Mouse (Mus musculus): ENCODE data around the gene Il9r. TPM values are rescaled to one million over a fixed set of nuclear protein-coding genes. Genes with fewer than 3 reads are reported as not detected.
A peak's percentile ranks its signal among the peaks of the same experiment; 100 is the strongest.
"Not testable (repeated sequence)": the region's sequence is repeated elsewhere in the genome, so short reads cannot be mapped to it uniquely, and the experiment has no call there.

The Il9r gene
- total RNA-seq, 1 experiment from 2014 or later = not detected

DNA sequence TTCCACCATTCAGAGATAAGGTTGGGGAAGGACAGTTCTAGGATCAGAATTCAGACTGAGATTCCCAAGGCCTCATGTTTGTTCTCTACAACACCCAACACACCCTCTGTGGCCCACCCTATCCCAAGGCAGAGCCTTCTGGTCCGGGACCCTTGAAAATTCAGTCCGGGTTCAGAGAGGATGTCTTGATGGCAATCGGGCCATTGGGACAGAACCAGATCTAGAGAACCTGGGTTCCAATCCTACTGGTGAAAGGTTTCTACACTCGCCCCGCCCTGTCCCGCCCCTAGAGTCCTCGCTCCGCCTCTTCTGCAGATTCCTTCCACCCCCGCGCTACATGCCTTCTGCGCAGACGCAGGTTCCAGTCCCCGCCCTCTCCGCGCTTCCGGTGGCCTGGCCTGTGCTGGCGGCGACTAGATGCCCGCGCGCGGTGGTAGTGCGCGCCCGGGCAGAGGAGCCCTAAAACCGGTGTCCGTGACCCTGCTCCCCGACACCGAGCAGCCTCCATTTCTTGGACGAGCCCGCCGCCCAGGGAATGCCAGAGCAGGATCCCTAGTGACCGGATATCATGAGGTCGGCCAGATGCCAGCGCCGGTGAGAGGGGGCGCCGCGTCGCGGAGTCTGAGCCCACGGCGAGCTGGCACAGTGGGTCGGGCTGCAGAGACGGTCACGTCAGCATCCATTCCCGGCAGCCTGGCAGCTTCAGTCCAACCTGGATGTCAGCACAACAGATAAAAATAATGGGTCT lies 26.2 kb upstream of the Il9r start, which contains the start of gene Mpg:
Gene Mpg (plus strand): TSS at position 382 of the 748 bp plus-strand sequence.
- peak; percentile 92 for DNase-seq

DNA sequence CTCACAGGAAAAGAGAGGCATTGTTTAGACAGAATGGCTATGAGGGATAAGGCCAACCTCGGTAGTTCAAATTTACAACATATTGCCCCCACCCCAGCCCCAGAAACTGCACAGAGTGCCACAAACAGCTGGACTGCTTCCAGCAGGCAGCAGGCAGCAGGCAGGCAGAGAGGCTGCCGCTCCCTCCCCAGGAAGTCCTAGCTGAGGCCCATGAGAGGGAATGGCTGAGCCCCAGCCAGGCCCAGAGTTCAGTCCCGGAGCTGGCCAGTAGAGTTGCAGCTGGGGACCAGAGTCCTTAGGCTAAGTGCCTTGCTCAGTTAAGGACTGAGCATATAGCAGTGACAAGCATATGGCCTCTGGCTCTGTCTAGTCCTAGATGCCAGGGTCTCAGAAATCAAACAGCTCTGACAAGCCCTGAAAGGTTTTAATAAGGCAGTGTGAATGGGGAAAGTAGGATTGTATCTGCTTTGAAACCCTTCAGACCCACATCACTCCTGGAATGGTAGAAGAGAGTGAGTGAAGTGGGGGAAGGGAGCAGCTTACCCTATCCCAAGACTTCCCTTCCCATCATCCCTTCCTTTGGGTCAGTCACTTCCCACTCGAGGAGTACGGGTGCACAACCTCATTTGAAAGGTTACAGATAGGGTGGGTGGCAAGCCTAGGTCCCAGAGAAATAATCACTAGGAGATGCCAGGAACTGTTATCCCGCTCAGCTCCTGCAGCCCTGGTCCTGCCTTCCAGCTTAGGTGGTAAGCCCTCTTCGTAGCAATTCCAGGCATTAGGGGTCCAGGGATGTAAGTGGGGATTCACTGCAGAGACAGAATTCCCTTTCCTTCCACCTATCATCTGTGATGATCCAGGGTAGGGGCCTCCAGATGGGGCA lies 25.4 kb upstream of the Il9r start:
- no peak for DNase-seq

DNA sequence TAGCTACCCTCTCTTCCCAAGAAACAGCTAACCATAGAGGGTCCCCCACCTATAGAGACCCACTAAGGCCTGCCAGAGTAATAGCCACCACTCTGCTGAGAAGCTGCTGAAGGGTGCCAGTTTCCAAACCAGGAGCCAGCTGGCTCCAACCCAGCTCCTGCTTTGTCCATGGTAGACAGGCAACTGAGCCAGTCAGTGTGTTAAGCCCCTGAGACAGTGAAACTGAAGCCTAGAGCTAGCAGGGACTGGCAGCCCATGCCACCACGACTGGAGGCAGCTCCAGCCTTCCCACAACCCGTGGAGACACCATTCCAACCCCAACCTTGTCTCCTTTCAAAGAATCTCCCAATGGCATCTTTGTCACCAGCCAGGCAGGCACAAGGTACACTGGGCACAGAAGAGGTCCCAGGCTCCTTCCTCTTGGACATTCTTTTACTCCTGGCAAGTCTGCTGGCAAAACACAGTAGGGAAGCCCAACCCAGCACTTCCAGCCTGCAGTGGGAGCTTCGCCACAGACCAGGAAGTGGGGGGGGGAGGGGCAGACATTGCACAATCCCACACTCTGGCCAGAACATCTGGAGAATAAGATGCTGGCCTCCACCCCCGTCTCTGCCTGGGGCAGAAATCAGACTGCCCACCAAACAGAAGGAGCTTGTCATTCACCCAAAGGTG lies 24.5 kb upstream of the Il9r start:
- peak; percentile 68 for DNase-seq

DNA sequence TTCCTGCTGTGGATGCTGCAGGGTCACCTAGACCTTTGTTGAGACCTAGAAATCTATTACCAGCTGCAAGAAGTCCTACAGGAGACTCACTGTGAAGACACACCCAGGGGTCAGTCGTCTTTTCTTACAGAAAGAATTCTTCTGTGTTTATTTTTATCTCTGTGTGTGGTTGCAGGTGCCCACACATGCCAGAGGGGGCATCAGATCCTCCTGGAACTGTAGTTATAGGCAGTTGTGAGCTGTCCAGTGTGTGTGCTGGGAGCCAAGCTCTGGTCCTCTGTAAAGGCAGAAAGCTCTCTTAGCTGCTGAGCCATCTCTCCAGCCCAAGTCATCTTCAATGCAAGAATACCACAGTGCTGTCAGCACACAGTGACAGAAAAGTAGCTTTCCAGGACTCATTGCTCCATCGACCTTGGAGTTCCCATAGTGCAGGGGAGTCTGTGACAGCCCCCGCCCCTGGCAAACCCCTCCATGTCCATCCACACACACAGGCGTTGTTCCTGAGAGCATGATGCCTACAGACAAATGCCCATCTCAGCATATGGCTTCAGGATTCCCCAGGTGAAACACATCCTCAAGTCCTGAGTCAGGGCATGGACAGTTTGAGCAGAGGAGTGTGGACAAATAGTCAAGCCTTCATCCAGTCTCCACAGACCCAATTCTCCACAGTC lies 23.4 kb upstream of the Il9r start:
- no peak for DNase-seq

DNA sequence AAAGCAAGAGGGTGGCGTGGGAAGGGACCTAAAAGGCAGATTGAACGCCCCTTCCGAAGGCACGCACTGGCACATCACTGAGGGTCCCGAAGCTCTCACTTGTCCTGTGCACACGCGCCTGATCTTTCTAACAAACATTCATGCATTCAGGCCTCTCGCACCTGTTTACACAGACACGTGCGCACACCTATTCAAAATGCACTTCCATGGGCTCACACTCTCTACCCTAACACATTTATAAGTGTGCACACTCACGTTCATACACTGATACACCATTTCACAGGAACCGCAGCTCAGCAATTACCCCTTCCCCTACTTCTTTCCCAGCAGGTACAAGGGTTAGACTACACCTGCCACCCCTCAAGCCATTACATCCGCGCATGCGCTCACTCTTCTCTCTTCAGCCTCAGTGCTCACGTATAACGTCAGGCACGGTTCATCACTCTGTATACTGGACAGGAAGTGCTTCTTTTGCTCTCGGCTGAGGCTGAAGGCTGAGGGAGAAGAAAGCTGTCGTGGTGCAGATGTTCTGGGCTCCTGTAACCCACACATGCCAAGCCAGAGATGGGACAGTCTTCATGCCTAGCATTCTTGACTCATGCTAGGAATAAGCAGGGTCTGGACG lies 22.6 kb upstream of the Il9r start:
- DNase-seq = no peak

DNA sequence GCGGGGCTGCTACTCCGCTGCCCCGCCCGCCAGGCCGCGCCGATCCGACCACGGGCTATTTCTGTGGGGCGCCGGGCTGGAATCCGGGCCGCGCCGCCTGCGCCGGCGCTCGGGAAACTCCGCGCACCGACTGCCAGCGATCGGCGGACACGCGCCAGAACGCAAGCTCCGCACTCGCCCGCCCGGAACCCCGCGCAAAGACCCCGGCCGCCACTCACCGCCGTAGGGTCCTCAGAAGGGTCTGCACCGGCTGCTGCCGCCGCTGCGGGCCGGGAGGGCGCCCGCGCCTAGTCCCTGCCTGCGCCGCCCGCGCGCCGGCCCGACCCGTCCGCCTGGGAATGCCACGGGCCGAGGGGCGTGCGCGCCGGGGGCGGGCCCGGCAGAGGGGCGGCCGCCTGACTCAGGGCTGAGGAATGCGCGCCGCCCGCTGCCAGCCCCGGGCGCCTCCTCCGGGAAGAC lies 21.9 kb upstream of the Il9r start, which contains the start of gene Rhbdf1:
Gene Rhbdf1 (minus strand): TSS at position 350 of the 459 bp plus-strand sequence.
- peak; percentile 79 for DNase-seq

DNA sequence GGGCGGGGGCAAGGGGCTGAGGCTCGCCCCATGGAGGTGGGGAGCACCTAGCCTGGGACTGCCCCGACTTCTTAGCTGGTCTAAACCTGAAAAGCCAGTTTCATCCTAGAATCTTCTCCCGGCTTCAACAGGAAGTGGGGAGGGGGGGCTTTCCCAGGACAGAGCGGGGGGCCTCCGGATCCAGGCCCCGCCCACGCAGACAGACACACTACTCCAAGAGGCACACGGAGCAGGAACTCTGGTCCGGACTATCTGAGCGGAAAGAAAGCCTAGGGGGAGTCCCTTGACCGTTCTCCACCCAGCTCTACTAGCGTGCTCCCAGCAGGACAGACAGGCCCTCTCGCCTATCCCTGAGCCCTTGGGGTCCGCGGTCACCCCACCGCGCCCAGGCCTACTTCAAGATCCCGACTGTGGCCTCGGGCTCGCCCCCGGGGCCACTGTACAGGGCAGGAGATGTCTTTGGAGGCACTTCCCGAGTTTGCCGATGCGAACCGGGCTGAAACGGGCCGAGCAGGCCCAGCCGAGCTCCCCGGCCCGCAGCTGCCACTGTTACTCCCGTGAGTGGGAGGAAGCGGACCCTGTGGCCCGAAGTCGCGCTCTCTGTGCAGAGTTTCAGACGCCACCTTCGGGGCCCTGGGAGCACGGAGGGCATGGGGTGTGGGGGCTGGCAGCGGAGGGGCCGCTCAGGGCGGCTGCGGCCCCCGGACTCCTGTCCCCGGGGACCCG lies 21.3 kb upstream of the Il9r start:
- peak; percentile 53 for DNase-seq

DNA sequence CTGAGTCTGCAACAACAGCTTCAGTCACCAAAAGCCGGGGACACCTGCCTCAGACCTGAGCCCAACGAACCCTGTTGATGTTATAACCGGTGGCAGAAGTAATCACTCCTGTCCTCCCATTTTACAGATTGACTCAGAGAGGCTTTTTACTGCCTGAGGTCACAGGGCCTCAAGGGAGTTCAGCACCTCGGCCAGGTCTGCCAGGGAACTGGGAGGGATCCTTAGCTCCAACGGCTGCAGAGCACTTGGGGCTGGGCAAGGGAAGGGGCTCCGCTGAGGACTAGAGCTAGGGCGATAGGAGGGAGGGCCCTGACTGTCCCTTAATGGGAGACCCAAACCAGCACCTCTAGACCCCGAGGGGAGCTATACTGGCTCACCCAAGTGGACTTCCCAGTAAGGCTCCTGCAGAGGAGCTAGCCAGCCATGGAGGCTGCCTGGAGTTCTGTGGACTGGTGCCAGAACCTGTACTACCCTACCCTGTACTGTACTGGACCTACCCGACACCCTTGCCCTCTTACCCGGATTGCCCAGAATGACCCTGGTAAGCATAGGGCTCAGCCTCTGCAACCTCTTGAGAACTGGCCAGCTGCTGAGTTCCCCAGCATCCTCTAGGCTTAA lies 20.6 kb upstream of the Il9r start:
- no peak for DNase-seq

DNA sequence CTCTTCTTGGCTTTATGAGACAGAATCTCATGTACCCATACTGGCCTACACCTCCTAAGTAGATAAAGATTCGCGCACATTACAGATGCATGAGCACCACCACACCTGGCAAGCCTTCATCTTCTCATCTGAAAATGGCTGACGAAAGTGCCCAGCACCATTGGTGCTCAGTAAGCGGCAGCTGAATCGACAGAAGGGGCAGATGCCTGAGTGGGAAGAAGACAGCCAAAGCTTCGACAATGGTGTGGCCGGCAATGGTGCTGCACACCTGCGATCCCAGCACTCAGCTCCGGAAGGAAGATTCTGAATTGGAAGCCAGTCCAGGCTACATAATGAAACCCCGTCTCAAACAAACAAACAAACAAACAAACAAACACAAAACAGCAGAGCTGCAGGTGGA lies 19.2 kb upstream of the Il9r start:
- no peak for DNase-seq

DNA sequence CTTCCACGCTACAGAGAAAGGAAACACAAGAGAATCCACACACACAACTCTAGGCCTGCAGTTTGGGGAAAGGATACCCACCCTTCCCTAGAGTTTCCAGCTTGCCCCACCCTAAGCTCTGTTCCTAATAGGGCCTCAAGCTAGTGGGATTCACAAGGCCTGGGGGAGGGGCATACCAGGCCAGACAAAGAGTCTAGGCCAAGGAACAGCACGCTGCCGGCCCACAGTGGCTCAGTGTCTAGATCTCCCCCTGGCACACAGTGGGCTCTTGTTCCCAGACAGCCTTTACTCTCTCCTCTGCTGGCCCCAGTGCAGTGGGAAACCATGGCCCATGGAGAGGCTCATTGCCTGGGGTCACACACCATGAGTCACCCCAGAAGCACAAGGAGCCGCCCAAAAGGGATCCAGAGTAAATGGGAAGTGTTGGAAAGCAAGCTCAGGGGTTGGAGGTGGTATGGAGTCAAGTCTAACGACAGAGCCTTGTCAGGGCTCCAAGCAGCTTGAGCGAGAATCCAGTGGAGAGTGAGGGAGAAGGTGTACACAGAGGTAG lies 18.5 kb upstream of the Il9r start:
- DNase-seq = no peak

DNA sequence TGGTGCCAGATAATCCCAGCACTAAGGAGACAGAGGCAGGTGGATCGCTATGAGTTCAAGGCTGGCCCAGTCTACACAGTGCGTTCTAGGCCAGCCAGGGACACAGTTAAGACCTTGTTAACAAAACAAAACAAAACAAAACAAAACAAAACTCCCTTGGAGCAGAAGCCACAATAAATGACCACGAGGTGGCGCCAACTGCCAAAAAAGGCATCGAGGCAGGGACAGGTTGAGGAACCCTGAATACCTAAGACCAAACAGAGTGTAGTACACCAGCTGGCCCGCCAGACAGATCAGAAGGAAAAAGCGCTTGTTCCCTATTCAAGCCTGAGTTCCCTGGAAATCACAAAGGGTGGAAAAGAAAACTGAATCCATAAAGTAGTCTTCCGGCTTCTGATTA lies 16.8 kb upstream of the Il9r start:
- DNase-seq = peak; percentile 73

DNA sequence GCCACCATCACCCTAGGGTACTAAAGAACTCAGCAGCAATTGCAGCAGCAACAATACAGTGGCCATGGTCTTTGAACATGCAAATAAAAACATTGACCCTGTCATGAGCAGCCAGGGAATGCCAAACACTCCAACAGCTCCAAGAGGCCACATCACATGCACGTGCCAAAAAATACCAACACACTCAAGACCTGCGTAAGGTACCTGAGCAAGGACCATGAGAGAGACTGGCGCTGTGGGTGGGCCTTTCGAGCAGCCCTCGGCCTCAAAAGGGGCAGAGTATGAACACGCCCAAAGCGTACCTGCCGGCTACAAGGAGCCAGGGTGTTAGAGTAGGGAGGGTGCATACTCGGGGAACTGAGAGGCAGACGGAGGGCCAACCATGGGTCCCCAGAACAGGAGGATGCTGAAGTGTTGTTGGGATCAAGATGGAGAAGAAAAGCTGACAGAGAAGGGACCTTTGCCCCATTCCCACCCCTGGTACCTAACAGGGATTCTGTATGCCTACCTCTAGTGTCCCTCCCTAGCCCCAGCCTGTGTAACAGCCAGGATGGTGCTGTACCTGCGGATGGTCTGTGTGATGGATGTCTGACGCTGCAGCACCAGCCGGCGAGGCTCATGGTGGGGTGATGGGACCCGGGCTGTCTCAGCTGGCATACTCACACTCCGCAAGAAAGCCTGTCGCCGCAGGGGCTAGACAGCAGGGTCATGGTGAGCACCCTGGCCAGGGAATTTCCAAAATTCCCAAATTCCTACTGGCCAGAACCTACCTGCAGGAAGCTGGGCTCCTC lies 15.5 kb upstream of the Il9r start:
- no peak for DNase-seq

DNA sequence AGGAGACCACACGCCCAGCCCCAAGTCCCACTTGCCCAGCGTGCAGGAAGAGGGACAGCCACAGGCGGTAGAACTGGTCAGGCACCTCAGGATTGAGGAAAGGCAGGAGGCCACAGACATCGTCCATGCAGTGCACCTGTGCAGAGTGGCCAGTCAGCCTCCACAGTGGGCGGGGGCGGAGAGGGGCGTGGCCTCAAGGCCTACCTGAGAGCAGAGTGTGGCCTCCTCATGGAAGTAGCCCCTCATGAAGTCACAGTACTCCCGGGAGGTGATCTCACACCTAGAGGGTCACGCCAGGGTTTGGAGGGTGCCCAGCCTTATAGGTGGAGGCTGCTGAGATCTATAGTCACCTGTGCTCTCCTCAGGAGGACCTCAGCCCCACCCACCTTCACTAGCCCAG lies 10.5 kb upstream of the Il9r start:
- DNase-seq = no peak

DNA sequence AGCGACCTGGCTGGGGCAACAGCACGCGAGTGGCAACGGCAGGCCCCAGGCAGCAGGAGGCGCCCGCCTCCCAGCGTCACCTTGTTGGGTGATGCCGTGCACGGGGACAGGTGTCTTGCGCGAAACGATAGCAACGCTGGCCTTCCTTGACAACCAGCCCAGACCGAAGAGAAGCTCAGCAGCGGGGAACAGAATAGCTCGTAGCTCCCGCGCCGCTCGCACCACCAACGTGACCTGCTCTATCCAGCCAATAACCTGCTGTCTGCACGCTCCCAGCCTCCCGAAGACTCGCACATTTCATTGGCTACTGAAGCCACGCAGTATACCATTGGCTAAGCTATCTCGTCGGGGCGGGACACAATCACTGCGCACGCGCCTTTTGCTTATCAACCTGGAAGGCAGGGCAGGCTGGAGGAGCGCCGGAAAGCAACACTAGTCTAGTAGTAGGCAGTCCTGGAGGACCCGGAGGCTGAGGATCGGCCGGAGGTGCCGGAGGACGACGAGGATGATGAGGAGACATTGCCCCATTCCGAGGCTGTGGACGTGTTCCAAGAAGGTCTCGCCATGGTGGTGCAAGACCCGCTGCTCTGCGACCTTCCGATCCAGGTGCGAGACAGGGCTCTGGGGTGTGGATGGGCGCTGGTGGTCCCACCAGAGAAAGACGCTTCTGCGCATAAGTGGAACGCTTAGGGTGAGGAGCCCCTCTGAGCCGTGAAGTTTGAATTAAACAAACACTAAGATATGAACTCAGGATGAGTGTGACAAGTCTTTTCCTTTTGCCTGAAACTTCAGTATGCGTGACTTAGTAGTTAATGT lies 5.2 kb upstream of the Il9r start, which contains the start of gene Snrnp25:
Gene Snrnp25 (plus strand): TSS at position 358 of the 816 bp plus-strand sequence.
- DNase-seq = peak; percentile 95

DNA sequence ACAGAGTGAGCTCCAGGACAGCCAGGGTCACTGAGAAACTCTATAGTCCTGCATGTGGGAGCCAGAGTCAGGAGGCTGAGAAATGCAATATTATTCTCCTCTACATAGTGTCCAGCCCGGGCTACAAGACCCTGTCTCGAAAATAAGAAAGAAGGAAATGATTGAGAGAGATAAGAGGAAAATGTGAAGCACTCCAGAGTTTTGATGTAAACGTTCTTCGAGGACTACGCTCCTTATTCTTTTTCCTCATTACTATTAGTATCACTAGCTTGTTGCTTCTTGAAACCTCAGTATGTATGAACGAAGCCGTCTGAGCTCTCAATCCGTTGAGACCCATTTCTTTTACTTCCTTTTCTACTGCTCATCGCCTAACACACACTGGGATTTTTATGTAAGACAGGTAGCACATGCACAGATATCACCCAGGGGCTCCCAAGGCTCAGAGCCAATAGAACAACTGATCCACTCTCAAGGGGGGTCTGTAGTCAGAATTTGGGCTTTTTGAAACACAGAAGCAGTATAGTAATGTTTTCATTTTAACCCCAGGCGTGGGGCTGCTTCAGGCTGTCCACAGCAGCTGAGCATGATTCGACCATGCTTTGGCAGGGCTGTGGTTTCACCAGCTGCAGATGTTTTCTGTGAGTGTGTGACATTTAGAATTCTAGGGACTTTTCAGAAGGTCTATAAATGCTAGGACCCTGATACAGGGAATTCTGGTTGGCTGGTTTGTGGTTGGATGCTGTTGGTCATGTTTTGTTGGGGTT lies 2.0 kb upstream of the Il9r start:
- no peak for DNase-seq

DNA sequence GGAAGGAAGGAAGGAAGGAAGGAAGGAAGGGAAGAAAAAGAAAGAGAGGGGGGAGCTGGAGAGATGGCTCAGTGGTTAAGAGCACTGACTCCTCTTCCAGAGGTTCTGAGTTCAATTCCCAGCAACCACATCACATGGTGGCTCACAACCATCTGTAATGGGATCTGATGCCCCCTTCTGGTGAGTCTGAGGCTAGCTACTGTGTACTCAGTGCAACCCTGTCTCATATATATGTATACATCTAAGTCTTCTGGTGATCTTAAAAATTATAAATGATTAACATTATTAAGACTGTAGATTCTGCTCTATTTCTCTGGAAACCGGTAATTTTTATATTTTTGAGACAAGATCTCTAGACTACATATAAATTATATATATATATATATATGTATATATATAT lies 913 bp upstream of the Il9r start:
- DNase-seq = not testable (repeated sequence)

DNA sequence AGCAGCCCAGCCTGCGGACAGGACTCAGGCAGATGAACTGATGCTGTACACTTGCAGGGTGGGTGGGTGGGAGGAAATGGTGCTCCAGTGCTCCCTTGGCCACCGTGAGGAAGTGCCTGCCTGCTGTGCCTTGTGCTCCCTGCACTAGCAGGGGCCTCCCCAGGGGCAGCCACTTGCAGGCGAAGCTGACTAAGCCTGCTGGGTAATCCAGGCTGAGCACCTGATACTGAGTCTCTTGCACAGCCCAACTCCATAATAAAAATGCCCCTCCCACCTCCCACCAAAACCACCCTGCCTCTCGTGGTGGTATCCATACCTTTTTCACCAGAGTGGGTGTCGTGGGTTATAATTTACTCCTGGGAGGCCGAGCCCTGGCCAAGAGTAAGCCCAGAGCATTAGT lies 849 bp downstream of the Il9r start:
- no peak for DNase-seq
